Mouse (Mus musculus): Measurements from ENCODE around the gene Rbfox3.

DNA sequence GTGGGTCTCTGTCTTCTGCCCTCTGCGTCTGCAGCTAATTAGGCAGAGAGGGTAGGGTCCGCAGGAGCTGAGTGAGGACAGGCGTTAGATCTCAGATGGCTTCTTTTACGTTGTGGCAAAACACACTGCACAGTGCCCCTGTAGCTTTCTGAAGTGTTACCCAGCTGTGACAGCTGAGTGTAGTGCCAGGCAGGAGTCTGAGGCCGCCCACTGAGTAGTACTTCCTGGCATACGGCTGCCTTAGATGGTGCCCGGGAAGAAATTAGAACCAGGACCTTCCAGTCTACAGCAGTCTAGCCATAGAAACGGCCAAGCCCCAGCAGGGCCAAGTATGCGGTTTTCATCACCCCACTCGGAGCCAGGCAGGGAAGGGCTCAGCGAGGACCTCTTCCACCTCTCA lies 426.1 kb downstream of the Rbfox3 start:
- TF ChIP-seq CTCF (IDR thresholded peaks at IDR 0.05; ENCODE audit: low read depth), result no peak
- TF ChIP-seq EP300 (IDR thresholded peaks at IDR 0.05; ENCODE audit: low read depth), result no peak

Measured in liver, embryonic 14.5 days (tissue).